Mouse (Mus musculus): ENCODE results near the gene Ppl. TPM values are rescaled to one million over a fixed set of nuclear protein-coding genes. Genes with fewer than 3 reads are reported as not detected.

The Ppl gene
- total RNA-seq, 4 experiments from 2014 or later, result 3.1 to 17.7 (median 9.9) TPM

Other genes starting within 250 kb of the Ppl start
- gene Mgrn1, start 246.2 kb downstream of the Ppl start, total RNA-seq (2022), result 100 to 1,000 TPM in 2 of 4 experiments, 10 to 100 TPM in 2; 88.5 to 120 (median 98.0) TPM
- 10 to 100 TPM; 75.9 to 85.5 (median 78.3) TPM for gene Nudt16l1, start 193.7 kb downstream of the Ppl start, total RNA-seq (2022)
- 10 to 100 TPM; 48.5 to 79.6 (median 58.6) TPM for gene Anks3, start 168.2 kb downstream of the Ppl start, total RNA-seq (2022)
- not detected for gene Sept12, start 134.6 kb downstream of the Ppl start, total RNA-seq (2022)
- gene Smim22, start 125.1 kb downstream of the Ppl start, total RNA-seq (2022), result not detected
- 10 to 100 TPM; 24.3 to 50.0 (median 36.7) TPM for gene Rogdi, start 118.9 kb downstream of the Ppl start, total RNA-seq (2022)
- 100 to 1,000 TPM in 3 of 4 experiments, 10 to 100 TPM in 1; 96.3 to 120 (median 114) TPM for gene Glyr1, start 82.6 kb downstream of the Ppl start, total RNA-seq (2022)
- 10 to 100 TPM; 34.1 to 41.6 (median 38.6) TPM for gene Ubn1, start 82.4 kb downstream of the Ppl start, total RNA-seq (2022)
- gene Sec14l5, start 14.7 kb upstream of the Ppl start, total RNA-seq (2022), result under 1 TPM; 0.17 to 0.35 (median 0.23) TPM
- 10 to 100 TPM; 28.2 to 37.9 (median 33.4) TPM for gene Nagpa, start 71.6 kb upstream of the Ppl start, total RNA-seq (2022)
- 10 to 100 TPM; 29.9 to 35.1 (median 31.2) TPM for gene AU021092, start 89.9 kb upstream of the Ppl start, total RNA-seq (2022)
- gene Alg1, start 101.2 kb upstream of the Ppl start, total RNA-seq (2022), result 10 to 100 TPM; 38.0 to 53.2 (median 43.5) TPM
- 10 to 100 TPM; 25.3 to 33.9 (median 32.5) TPM for gene Eef2kmt, start 123.6 kb upstream of the Ppl start, total RNA-seq (2022)

Data from adrenal gland, adult 8-10 months (tissue).